Mouse (Mus musculus) kidney, adult 2 months (tissue): Measurements from ENCODE around the gene Dnajb12. TPM values are rescaled to one million over a fixed set of nuclear protein-coding genes. Genes with fewer than 3 reads are reported as not detected.
"Not testable (repeated sequence)": the region's sequence is repeated elsewhere in the genome, so short reads cannot be mapped to it uniquely, and the experiment has no call there.

ENCODE experiments used
- DNase-seq: peaks from one replicate; pipeline ENCODE4 v3.0.0; 2021
- H3K27ac ChIP-seq: fragments of 200-500 bp; 2 replicates; pipeline ENCODE4 v1.5.1; 2012; ENCODE audit warnings: low read depth, low read length, control low read depth, inconsistent platforms; ENCODE audit not compliant: insufficient read depth
- H3K27me3 ChIP-seq: fragments of 200-500 bp; replicated peaks from 2 replicates; pipeline ENCODE4 v1.6.1; 2012; ENCODE audit warnings: mild to moderate bottlenecking, moderate library complexity, low read length, inconsistent platforms; ENCODE audit not compliant: control insufficient read depth, insufficient read depth
- H3K36me3 ChIP-seq: fragments of 200-500 bp; 2 replicates; pipeline ENCODE4 v1.6.1; 2012; ENCODE audit warnings: mild to moderate bottlenecking, moderate library complexity, low read length, inconsistent platforms; ENCODE audit not compliant: control insufficient read depth, insufficient read depth
- H3K4me1 ChIP-seq: fragments of 200-500 bp; 2 replicates; pipeline ENCODE4 v1.6.1; 2011; ENCODE audit warnings: low read length; ENCODE audit not compliant: control insufficient read depth, insufficient read depth
- H3K4me3 ChIP-seq: fragments of 200-500 bp; 2 replicates; pipeline ENCODE4 v1.5.1; 2011; ENCODE audit warnings: mild to moderate bottlenecking, low read depth, low read length, control low read depth; ENCODE audit not compliant: insufficient read depth
- CTCF ChIP-seq: fragments of 200-500 bp; conservative IDR thresholded peaks from 2 replicates; pipeline ENCODE4 v1.5.1; 2011; ENCODE audit warnings: low read depth, mild to moderate bottlenecking, control low read depth, low read length, moderate library complexity, mixed read lengths; ENCODE audit not compliant: insufficient read depth, insufficient read length
- POLR2A ChIP-seq: fragments of 200-500 bp; IDR thresholded peaks from one replicate; pipeline ENCODE4 v1.6.1; 2011; ENCODE audit warnings: low read depth, low read length, control low read depth
- WGBS: fragments of 180-500 bp; shearing (Covaris S2); methylation state at CpG from one replicate; pipeline ENCODE4 v1.1.7; 2018; 5-methylcytosine and 5-hydroxymethylcytosine counted together
- polyA plus RNA-seq: library from polyadenylated mRNA; depleted of rRNA; stranded (reverse); fragments of >200 nt; gene quantifications from 2 replicates; pipeline ENCODE4 v1.2.3, GENCODE M21; 2012

The Dnajb12 gene
- polyA plus RNA-seq, 1 experiment = 85.8 TPM

DNA sequence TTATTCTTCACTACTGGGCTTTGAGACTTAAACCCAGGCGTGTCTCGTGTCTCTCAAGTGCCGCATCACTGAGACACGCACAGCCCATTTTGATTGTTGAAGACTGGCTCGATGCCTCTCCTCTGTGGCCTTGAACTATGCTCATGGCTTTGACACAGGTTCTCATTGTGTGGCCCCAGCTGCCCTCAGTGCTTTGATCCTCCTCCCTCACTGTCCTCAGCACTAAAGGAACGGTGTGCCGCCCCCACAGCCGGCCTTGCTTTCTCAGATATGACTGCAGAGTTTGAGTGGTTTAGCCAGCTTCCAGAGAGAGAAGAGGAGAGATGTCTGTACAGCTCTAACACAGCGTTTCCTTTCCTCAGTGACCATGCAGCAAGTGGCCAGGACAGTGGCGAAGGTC lies 18.2 kb upstream of the Dnajb12 start:
- no peak for DNase-seq
- H3K27me3 ChIP-seq = no peaks in the 10 kb centered on the region
- TF ChIP-seq POLR2A (no peak), CTCF (no peak)
- no peaks in the 10 kb centered on the region for H3K4me1 ChIP-seq
- 83% methylated on average over 10 of the region's 10 CpGs for WGBS
- no peak overlapping the region for H3K4me3 ChIP-seq
- H3K27ac ChIP-seq = no peak overlapping the region
- H3K36me3 ChIP-seq = no peaks in the 10 kb centered on the region

- WGBS = 81% methylated on average over 6 of the region's 6 CpGs
- DNase-seq = no peak
- no peaks in the 10 kb centered on the region for H3K36me3 ChIP-seq
- H3K4me3 ChIP-seq = no peak overlapping the region
- TF ChIP-seq POLR2A = no peak
- no peak for TF ChIP-seq CTCF
- no peaks in the 10 kb centered on the region for H3K4me1 ChIP-seq
- no peaks in the 10 kb centered on the region for H3K27me3 ChIP-seq
- H3K27ac ChIP-seq = no peak overlapping the region
Measured at GRCm38 (mm10) chr10:59862816-59863440, 16.4 kb upstream of the Dnajb12 start.

DNA sequence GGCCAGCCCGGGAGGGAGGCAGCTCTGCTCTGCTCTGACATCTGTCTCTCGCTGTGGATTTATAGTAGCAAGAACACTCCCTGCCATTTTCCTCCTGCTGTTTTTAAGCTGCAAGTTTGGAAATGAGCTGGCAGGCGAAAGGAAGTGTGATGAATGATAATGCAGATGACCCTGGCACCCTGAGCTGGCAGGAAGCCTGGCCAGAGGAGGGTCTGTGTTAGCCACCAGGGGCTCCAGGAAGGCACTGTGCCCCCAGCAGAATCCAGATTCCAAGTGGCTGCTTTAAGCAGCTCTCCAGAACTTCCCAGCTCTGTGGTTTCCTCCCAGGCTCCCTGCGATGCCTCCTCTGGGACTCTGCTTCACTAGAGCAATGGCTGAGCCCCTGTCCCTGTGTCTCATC lies 15.7 kb upstream of the Dnajb12 start:
- TF ChIP-seq CTCF (no peak), POLR2A (no peak)
- no peak for DNase-seq
- Histone ChIP-seq H3K4me1 (no peaks in the 10 kb centered on the region), H3K27ac (no peak overlapping the region), H3K27me3 (no peaks in the 10 kb centered on the region), H3K4me3 (no peak overlapping the region), H3K36me3 (no peaks in the 10 kb centered on the region)
- 52% methylated on average over 4 of the region's 4 CpGs for WGBS

DNA sequence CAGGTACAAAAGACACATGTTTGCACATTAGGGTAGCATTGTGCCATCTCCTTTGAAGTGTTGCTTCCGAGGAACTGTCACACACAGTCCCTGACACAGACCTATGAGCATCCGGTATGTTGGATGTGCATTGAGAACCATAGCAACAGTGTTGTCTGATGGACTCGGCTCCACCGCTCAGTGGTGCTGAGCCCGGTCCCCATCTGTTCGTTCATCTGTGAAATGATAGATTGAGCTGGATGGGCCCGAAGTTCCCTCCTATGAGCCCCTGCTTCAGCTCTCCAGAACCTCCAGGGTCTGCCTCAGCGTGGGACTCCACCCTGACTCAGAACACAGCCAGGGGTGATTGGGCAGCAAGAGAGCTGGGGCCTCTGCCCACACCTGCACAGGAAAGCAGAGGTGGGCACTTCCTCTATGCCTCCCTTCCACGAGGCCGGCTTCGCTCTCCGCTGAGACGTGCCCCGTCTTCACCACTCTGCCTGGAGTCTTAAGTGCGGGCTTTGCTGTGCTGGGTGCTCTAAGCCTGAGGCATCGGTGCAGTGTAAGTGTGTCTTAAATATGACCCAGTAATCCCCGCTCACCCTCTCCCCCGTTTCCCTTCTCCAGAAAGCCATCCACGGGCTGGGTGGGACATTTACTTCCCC lies 15.0 kb upstream of the Dnajb12 start:
- no peak for TF ChIP-seq CTCF
- TF ChIP-seq POLR2A = no peak
- no peaks in the 10 kb centered on the region for H3K27me3 ChIP-seq
- DNase-seq = no peak
- H3K4me1 ChIP-seq = no peaks in the 10 kb centered on the region
- H3K27ac ChIP-seq = no peak overlapping the region
- 77% methylated on average over 19 of the region's 19 CpGs for WGBS
- H3K36me3 ChIP-seq = no peaks in the 10 kb centered on the region
- H3K4me3 ChIP-seq = no peak overlapping the region

- Histone ChIP-seq H3K4me3 (no peak overlapping the region), H3K27me3 (no peaks in the 10 kb centered on the region), H3K27ac (no peak overlapping the region), H3K36me3 (no peaks in the 10 kb centered on the region), H3K4me1 (no peaks in the 10 kb centered on the region)
- DNase-seq = peak; percentile 87
- TF ChIP-seq POLR2A = no peak
- TF ChIP-seq CTCF = peak; percentile 99
- WGBS = 41% methylated on average over 13 of the region's 13 CpGs
Measured at GRCm38 (mm10) chr10:59864884-59865726, 14.3 kb upstream of the Dnajb12 start.

- Histone ChIP-seq H3K4me3 (no peak overlapping the region), H3K27ac (no peak overlapping the region), H3K4me1 (no peaks in the 10 kb centered on the region), H3K27me3 (no peaks in the 10 kb centered on the region), H3K36me3 (no peaks in the 10 kb centered on the region)
- TF ChIP-seq CTCF (no peak), POLR2A (no peak)
- WGBS = 66% methylated on average over 11 of the region's 11 CpGs
- no peak for DNase-seq
Measured at GRCm38 (mm10) chr10:59868266-59868665, 11.1 kb upstream of the Dnajb12 start.

DNA sequence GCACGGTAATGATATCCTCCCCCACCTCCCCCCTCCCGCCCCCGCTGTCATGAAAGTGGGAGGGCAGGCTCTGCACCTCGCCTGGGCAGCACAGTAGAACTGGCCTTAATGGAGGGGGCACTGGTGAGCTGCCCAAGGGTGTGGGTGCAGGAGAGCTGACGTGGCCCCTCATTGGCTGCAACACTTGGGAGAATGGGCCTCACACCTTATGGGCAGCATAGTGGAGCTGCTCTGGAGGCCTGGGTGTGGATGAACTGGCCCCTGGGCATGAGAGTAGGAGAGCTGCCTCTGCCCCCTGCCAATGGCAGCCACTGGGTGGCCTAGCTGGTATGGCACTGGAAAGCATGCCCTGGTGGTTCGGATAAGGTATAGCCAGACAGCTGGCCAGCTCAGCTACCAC lies 9.3 kb upstream of the Dnajb12 start:
- Histone ChIP-seq H3K4me3 (no peak overlapping the region), H3K4me1 (no peaks in the 10 kb centered on the region), H3K36me3 (no peaks in the 10 kb centered on the region), H3K27ac (no peak overlapping the region), H3K27me3 (no peaks in the 10 kb centered on the region)
- TF ChIP-seq CTCF = no peak
- no peak for TF ChIP-seq POLR2A
- no peak for DNase-seq
- WGBS = 72% methylated on average over 6 of the region's 6 CpGs

DNA sequence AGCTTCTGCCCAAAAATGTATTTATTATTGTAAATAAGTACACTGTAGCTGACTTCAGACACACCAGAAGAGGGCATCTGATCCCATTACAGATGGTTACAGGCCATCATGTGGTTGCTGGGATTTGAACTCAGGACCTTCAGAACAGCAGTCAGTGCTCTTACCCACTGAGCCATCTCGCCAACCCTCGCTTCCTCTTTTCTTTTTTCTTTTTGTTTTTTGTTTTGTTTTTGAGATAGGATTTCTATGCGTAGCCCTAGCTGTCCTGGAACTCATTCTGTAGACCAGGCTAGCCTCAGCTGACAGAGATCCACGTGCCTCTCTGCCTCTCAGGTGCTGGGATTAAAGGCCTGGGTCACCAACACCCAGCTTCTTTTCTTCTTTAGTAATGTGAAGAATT lies 6.7 kb upstream of the Dnajb12 start:
- H3K27ac ChIP-seq, H3K4me1 ChIP-seq, DNase-seq, H3K36me3 ChIP-seq, H3K27me3 ChIP-seq, H3K4me3 ChIP-seq: not testable (repeated sequence)
- WGBS = 93% methylated on average over 4 of the region's 4 CpGs
